Mouse (Mus musculus): ENCODE data around the gene Fmo1.
"Not testable (repeated sequence)": the region's sequence is repeated elsewhere in the genome, so short reads cannot be mapped to it uniquely, and the experiment has no call there.

Gene Fmo1

DNA sequence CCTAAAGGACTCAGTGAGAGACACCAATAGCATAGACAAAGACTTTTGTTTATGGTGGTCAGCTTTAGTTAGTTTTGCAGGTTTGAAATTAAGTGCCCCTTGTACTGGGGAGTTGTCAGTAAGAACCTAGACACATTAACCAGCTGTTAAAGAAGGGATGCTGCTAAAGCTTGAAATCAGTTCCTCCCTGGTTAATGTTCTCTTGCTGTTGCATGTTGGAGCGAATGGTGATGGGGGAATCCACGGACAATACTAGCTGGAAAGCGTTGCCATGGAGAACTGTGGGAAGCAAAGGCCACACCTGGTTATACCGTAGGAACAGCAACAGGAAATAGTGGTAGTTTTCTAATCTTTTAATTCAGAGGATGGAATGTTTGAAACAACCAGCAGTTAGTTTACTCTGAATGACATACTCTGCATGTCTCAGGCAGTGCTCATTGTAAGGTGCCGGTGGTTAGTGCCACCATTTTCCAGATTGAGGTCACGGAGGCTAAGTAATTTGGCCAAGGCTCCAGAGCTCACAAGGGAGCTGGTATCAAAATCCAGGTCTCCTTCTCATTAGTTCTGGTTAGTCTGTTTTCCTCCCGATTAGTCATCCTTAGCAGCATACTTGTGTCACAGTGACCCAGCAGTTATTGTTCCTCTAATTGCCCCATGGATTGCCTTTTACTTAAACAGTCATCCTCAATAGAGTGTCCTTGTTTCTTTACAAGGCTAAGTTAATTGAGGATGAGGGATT lies 73.9 kb downstream of the Fmo1 start:
- DNase-seq, result no peak

GRCm38 (mm10) chr1:162785222-162785621 lies 81.2 kb downstream of the Fmo1 start:
- DNase-seq, result no peak

GRCm38 (mm10) chr1:162783669-162784248 lies 82.7 kb downstream of the Fmo1 start:
- DNase-seq, result no peak

DNA sequence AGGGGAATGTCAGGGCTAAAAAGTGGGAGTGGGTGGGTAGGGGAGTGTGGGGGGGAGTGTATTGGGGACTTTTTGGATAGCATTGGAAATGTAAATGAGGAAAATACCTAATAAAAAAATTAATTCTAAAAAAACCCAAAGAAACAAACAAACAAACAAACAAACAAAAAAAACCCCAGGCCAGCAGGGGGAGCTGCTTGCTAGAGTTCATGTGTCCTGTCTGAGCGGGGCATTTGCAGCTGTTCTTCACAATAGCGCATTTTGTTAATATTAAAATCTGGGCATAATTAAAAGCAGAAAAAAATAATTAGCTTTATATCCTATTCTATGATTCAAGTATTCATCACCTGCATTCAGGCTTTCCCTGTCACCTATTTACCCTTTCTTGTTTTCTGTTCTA lies 85.4 kb downstream of the Fmo1 start:
- not testable (repeated sequence) for DNase-seq
